Mouse (Mus musculus): Measurements from ENCODE around the gene Yy2. TPM values are rescaled to one million over a fixed set of nuclear protein-coding genes. Genes with fewer than 3 reads are reported as not detected.

Yy2 gene
- polyA plus RNA-seq, 1 experiment: not detected

- Histone ChIP-seq H3K4me3 (replicated peaks; ENCODE audit: extremely low read depth, low read depth, low read length) (no peak overlapping the region), H3K4me1 (ENCODE audit: control insufficient read depth, insufficient read depth, low read length) (no peaks in the 10 kb centered on the region)
- TF ChIP-seq POLR2A (IDR thresholded peaks at IDR 0.05; ENCODE audit: borderline replicate concordance, extremely low read depth, low read depth, low read length) (no peak), CTCF (IDR thresholded peaks at IDR 0.05; ENCODE audit: insufficient read depth, low read length) (no peak)
- DNase-seq: no peak
- 89% methylated on average over 6 of the region's 6 CpGs for WGBS
These were observed 10.4 kb upstream of the Yy2 start for GRCm38 (mm10) chrX:157579108-157579614.

DNA sequence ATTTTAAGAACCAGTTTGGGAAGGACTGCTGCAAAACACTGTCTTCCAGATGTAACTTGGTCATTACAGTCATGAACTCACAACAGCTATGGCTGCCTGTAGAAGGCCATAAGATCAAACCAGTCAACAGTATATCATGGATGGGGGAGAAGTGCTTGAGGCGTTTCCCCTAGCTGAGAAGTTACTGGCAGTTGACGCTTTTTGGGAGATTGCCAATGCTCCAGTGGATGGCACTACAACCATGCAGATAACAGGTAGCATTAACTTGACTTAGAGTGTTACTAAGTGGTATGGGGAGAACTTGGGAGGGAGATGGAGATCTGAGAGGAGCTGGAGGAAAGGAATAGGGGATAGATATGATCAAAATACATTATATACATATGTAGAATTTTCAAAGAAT lies 5.9 kb upstream of the Yy2 start:
- WGBS: 64% methylated on average over 2 of the region's 2 CpGs
- no peaks in the 10 kb centered on the region for H3K4me1 ChIP-seq (ENCODE audit: control insufficient read depth, insufficient read depth, low read length)

DNA sequence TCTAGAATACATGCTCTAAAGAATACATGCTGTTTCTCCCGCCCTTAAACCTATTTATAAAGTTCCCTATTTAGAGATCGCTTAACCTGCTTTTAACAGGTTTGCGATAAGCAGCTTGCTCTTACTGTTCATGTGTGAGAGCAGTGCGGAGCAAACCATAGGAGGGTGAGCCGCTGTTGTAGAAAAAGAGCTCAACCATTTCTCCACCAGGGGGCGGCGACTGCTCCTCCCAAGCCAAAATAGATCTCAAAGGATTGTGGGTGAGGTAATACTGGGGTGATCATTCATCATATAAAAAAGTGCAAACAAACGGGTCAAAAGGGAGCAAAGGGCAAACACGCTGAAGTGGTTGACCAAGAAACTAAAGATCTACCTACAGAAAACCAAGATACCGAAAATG lies 5.0 kb downstream of the Yy2 start:
- no peaks in the 10 kb centered on the region for H3K4me1 ChIP-seq (ENCODE audit: control insufficient read depth, insufficient read depth, low read length)
- TF ChIP-seq POLR2A (IDR thresholded peaks at IDR 0.05; ENCODE audit: borderline replicate concordance, extremely low read depth, low read depth, low read length) (no peak), CTCF (IDR thresholded peaks at IDR 0.05; ENCODE audit: insufficient read depth, low read length) (peak; percentile 28)
- no peak overlapping the region for H3K4me3 ChIP-seq (replicated peaks; ENCODE audit: extremely low read depth, low read depth, low read length)
- DNase-seq: peak; percentile 21
- 70% methylated on average over 10 of the region's 10 CpGs for WGBS

More for the DNA sequence above, 5.9 kb upstream of the Yy2 start:
- DNase-seq: no peak
- TF ChIP-seq POLR2A (IDR thresholded peaks at IDR 0.05; ENCODE audit: borderline replicate concordance, extremely low read depth, low read depth, low read length) (no peak), CTCF (IDR thresholded peaks at IDR 0.05; ENCODE audit: insufficient read depth, low read length) (no peak)
- no peak overlapping the region for H3K4me3 ChIP-seq (replicated peaks; ENCODE audit: extremely low read depth, low read depth, low read length)

DNA sequence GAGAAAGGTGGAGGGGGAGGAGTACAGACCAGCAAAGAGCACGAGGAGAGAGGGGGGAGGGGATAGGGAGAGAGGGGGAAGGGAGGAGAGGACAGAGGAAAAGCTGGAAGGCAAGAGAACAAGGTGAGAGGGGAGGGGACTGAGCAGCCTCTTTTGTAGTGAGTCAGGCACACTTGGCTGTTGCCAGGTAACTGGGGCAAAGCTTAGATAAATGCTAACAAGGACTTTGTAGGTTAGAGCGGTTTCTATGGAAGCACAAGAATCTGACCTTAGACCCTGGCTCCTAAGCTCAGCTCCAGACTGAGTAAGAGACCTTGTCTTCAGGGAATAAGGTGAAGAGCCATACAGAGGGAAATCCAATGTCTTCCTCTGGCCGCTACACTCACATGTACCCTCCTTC lies 21.7 kb downstream of the Yy2 start:
- no peaks in the 10 kb centered on the region for H3K4me1 ChIP-seq (ENCODE audit: control insufficient read depth, insufficient read depth, low read length)
- no peak overlapping the region for H3K4me3 ChIP-seq (replicated peaks; ENCODE audit: extremely low read depth, low read depth, low read length)
- peak; percentile 10 for DNase-seq
- TF ChIP-seq CTCF (IDR thresholded peaks at IDR 0.05; ENCODE audit: insufficient read depth, low read length) (no peak), POLR2A (IDR thresholded peaks at IDR 0.05; ENCODE audit: borderline replicate concordance, extremely low read depth, low read depth, low read length) (no peak)
- WGBS: 40% methylated on average over 3 of the region's 3 CpGs

Other genes with a start within 250 kb of the Yy2 start
- 0.21 and 0.36 TPM in 2 replicates for gene Phex, start 153.7 kb downstream of the Yy2 start, polyA plus RNA-seq (2012; rRNA removed)
- 11.3 and 13.1 TPM in 2 replicates for gene Sms, start 76.7 kb downstream of the Yy2 start, polyA plus RNA-seq (2012; rRNA removed)
- 7.3 and 13.8 TPM in 2 replicates for gene Mbtps2, start 29.7 kb upstream of the Yy2 start, polyA plus RNA-seq (2012; rRNA removed)
- 1.6 and 10.0 TPM in 2 replicates for gene Smpx, start 129.9 kb upstream of the Yy2 start, polyA plus RNA-seq (2012; rRNA removed)
- gene Klhl34, start 249.4 kb upstream of the Yy2 start, polyA plus RNA-seq (2012; rRNA removed): 0.27 TPM in 1 of 2 replicates, not detected in the other

All from lung, adult 2 months (tissue).